Mouse (Mus musculus) kidney, postnatal 0 days (tissue): ENCODE results near the gene Fstl3. TPM values are rescaled to one million over a fixed set of nuclear protein-coding genes. Genes with fewer than 3 reads are reported as not detected.

Experiments
- ATAC-seq: fragments of 200-750 bp; cut with Nextera tagmentation; replicated peaks from 2 replicates; pipeline ENCODE4 v1.8.0; 2017; ENCODE audit warnings: low read depth, moderate number of reproducible peaks, moderate TSS enrichment, moderate library complexity; ENCODE audit not compliant: low FRiP score
- DNase-seq: peaks from one replicate; pipeline ENCODE4 v3.0.0-alpha.2; 2016; ENCODE audit warnings: low spot score
- H3K27ac ChIP-seq: fragments of 300-500 bp; sonication (generic); 2 replicates; pipeline ENCODE4 v1.5.1; 2014; ENCODE audit warnings: mild to moderate bottlenecking
- H3K27me3 ChIP-seq: fragments of 300-500 bp; sonication (generic); 2 replicates; pipeline ENCODE4 v1.6.1; 2014; ENCODE audit warnings: low read length, mixed read lengths; ENCODE audit not compliant: insufficient read depth
- H3K36me3 ChIP-seq: fragments of 300-500 bp; sonication (generic); 2 replicates; pipeline ENCODE4 v1.6.1; 2014; ENCODE audit warnings: low read length, mixed read lengths; ENCODE audit not compliant: insufficient read depth
- H3K4me1 ChIP-seq: fragments of 300-500 bp; sonication (generic); replicated peaks from 2 replicates; pipeline ENCODE4 v1.6.1; 2014; ENCODE audit warnings: antibody characterized with exemption, low read length, mixed read lengths; ENCODE audit not compliant: insufficient read depth
- H3K4me2 ChIP-seq: fragments of 300-500 bp; sonication (generic); 2 replicates; pipeline ENCODE4 v1.6.1; 2014; ENCODE audit warnings: mild to moderate bottlenecking, low read length, moderate library complexity, mixed read lengths
- H3K4me3 ChIP-seq: fragments of 300-500 bp; sonication (generic); replicated peaks from 2 replicates; pipeline ENCODE4 v1.5.1; 2014; ENCODE audit warnings: low read depth, low read length
- H3K9ac ChIP-seq: fragments of 300-500 bp; sonication (generic); 2 replicates; pipeline ENCODE4 v1.6.1; 2014; ENCODE audit warnings: low read depth, low read length
- H3K9me3 ChIP-seq: fragments of 300-500 bp; sonication (generic); replicated peaks from 2 replicates; pipeline ENCODE4 v1.6.1; 2016; ENCODE audit warnings: low read length, inconsistent platforms, mixed read lengths
- CTCF ChIP-seq: IDR thresholded peaks from 2 replicates; pipeline ENCODE4 v1.5.1; 2016; ENCODE audit warnings: antibody characterized with exemption, low read depth, mild to moderate bottlenecking, moderate library complexity
- WGBS: fragments of 180-500 bp; shearing (Covaris S2); extraction: QIAGEN DNeasy Blood & Tissue Kit; methylation state at CpG from one replicate; pipeline ENCODE4 v1.1.7; 2014; 5-methylcytosine and 5-hydroxymethylcytosine counted together
- polyA plus RNA-seq: library from polyadenylated mRNA; unstranded; fragments of >200 nt; fragmentation: Nextera tagmentation; extraction: Ambion mirVana; gene quantifications from 2 replicates; pipeline ENCODE4 v1.2.1, GENCODE M21; 2015

Gene Fstl3
- polyA plus RNA-seq, 1 experiment from 2014 or later: 32.9 TPM

DNA sequence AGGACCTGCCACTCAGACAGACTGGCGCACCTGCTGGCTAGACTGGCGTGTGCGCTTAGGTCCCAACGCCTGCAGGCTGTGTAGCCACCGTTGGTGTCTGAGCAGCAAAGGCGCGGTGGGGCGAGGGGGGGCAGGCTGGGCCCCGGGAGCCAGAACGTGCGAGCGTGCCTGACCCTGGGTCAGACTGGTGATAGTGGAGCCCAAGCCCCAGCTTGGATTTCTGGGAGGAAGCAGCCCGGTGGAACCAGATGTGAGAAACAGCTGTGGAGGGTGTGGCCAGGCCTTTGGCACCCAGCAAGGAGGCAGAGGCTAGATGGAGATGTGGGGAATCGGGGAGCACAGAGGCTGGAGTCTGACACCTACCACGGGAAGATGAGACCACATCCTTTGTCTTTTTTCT is 20.3 kb downstream of the Fstl3 start:
- 38% methylated on average over 15 of the region's 15 CpGs for WGBS
- no peak for TF ChIP-seq CTCF
- Histone ChIP-seq H3K4me3 (no peak overlapping the region), H3K9ac (no peak overlapping the region), H3K36me3 (peaks cover 3% of the 10 kb centered on the region; the same call in 1 of the 2 replicates), H3K4me2 (peak overlapping the region; percentile 13; the same call in 1 of the 2 replicates), H3K27me3 (no peaks in the 10 kb centered on the region), H3K4me1 (peaks cover 28% of the 10 kb centered on the region), H3K9me3 (no peaks in the 10 kb centered on the region), H3K27ac (no peak overlapping the region)
- no peak for ATAC-seq
- no peak for DNase-seq

DNA sequence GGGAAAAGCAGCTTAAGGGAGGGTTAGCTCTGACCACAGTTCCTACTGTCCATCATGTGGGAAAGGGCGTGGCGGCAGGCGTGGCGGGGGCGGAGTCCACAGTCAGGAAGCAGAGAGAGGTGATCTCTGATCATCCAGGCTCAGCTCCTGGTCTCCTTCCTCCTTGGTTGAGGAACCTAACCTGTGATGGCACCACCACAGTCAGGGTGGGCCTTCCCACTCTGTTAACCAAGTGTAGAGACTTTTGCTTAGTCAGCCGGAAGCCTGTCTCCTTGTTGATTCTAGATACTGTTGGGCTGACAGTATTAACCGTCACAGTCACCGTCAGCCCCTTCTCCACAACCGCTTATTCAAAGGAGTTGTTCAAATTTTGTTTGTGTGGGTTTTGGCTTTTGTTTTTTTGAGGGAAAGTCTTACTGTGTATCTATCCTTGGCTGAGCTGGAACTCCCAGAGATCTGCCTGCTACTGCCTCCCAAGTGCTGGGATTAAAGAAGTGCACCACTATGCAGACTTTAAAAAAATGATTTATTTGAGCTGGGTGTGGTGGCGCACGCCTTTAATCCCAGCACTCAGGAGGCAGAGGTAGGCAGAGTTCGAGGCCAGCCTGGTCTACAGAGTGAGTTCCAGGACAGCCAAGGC is 21.3 kb downstream of the Fstl3 start:
- Histone ChIP-seq H3K4me2 (no peak overlapping the region), H3K9ac (no peak overlapping the region), H3K4me3 (no peak overlapping the region), H3K4me1 (peaks cover 32% of the 10 kb centered on the region), H3K9me3 (no peaks in the 10 kb centered on the region), H3K27ac (no peak overlapping the region), H3K36me3 (peaks cover 3% of the 10 kb centered on the region; the same call in 1 of the 2 replicates), H3K27me3 (no peaks in the 10 kb centered on the region)
- DNase-seq (no peak), ATAC-seq (no peak)
- WGBS: 77% methylated on average over 12 of the region's 12 CpGs
- no peak for TF ChIP-seq CTCF

DNA sequence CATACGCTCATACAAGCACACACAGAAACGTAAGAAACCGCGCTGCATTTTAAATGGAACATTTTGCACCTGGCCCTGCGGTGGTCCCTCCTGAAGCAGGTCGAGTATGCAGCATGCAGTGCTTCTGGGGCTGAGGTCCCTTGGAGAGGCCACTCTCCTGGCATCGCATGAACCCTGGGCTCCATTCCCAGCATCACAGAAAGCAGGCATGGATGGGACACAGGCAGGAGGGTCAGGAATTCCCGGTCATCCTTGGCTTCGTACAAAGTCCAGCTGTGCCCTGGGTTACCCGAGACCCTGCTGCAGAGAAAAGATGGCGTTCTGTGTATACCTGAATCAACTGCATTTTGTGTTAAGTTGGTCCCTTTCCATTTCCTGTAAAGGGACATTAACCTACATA is 23.4 kb downstream of the Fstl3 start:
- no peaks in the 10 kb centered on the region for H3K9me3 ChIP-seq
- H3K4me1 ChIP-seq: peaks cover 36% of the 10 kb centered on the region
- peaks cover 3% of the 10 kb centered on the region; the same call in 1 of the 2 replicates for H3K36me3 ChIP-seq
- ATAC-seq (no peak), DNase-seq (no peak)
- no peak for TF ChIP-seq CTCF
- H3K4me3 ChIP-seq: no peak overlapping the region
- H3K4me2 ChIP-seq: no peak overlapping the region
- no peak overlapping the region for H3K27ac ChIP-seq
- no peaks in the 10 kb centered on the region for H3K27me3 ChIP-seq
- WGBS: 67% methylated on average over 11 of the region's 11 CpGs
- no peak overlapping the region for H3K9ac ChIP-seq

DNA sequence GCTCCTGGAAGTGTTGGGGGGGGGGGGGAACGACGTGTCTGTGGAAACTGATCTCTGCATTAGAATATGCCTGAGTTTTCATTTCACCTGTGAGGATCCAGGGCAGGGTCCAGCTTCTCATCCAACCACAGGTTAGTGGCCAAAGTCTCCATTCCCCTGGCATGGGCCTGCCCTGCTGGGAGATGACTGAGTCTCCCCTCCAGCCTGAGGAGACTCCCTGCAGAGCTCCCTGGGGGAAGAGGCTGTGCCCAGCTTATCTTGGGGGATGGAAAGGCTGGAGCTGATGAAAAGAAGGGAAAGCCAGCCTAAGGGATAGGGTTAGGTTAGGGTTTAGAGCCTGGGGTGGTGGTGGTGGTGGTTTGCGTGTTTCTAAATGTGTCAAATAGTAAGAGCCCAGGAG is 24.8 kb downstream of the Fstl3 start:
- ATAC-seq (peak; percentile 43), DNase-seq (no peak)
- Histone ChIP-seq H3K4me3 (no peak overlapping the region), H3K4me1 (peaks cover 44% of the 10 kb centered on the region), H3K9me3 (no peaks in the 10 kb centered on the region), H3K27ac (peak overlapping the region; percentile 86), H3K27me3 (no peaks in the 10 kb centered on the region), H3K9ac (no peak overlapping the region; the same call in 1 of the 2 replicates), H3K36me3 (peaks cover 3% of the 10 kb centered on the region; the same call in 1 of the 2 replicates), H3K4me2 (peak overlapping the region; percentile 31)
- 30% methylated on average over 3 of the region's 3 CpGs for WGBS
- TF ChIP-seq CTCF: no peak

DNA sequence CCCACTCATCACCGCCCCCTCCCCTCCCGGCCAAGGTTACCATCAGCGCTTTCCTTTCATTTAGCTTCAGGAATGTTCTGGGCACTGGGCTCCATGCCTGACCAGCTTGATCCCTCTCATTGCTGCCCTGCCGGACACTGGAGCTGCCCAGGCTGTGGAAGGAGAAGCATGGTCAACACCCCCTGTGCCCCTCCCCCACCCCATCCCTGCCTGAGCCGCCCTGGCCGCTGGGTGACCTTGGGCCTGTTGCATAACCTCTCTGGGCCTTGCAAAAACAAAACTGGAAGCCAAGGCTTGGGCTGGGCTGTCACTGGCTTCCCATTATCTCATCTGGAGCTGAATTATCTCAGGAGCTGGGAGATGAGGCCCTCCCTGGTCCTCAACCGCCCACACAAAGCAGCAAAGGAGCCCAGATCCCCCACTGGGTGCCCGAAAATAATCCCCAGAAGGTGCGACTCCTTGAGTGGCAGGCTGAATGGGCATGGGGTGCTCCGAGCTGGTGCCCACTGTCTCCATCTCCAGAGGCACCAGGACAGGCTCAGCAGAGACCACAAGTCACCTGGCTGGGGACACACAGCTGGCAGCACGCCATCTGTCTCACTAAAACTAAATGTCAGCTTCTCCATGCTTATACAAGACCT is 25.4 kb downstream of the Fstl3 start:
- Histone ChIP-seq H3K9me3 (no peaks in the 10 kb centered on the region), H3K4me3 (no peak overlapping the region), H3K27me3 (no peaks in the 10 kb centered on the region), H3K27ac (peak overlapping the region; percentile 86), H3K4me2 (peak overlapping the region; percentile 31), H3K9ac (peak overlapping the region; percentile 49; the same call in 1 of the 2 replicates), H3K4me1 (peaks cover 48% of the 10 kb centered on the region), H3K36me3 (peaks cover 3% of the 10 kb centered on the region; the same call in 1 of the 2 replicates)
- DNase-seq: peak; percentile 82
- peak; percentile 84 for ATAC-seq
- WGBS: 27% methylated on average over 10 of the region's 11 CpGs
- no peak for TF ChIP-seq CTCF

DNA sequence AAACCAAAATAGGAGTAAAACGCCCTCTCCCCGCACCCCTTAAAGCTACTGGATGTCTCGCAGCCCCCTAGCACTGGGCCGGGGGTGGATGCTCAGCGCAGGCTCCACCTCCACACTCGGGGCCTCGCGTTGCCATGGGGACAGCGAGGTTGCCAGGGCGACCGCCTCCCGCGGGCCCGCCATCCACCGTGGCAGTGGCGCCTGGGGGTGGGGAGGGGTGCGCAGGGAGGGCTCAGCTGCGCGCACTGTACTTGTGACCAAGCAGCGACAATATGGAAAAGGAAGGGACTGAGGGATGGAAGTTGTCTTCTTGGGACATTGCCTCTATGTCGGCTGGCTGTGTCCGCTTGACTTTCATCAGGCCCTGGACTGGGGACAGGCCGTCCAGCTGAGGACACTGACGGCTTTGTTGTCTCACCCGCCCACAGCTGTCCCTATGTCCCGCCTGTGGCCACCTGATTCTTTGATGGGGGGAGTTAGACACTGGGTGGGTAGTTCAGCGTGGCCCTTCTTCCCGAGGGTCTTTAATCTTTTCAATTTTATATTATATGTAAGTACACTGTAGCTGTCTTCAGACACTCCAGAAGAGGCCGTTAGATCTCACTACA is 26.7 kb downstream of the Fstl3 start:
- H3K9me3 ChIP-seq: no peaks in the 10 kb centered on the region
- DNase-seq (peak; percentile 35), ATAC-seq (no peak)
- peak overlapping the region; percentile 15; the same call in 1 of the 2 replicates for H3K4me2 ChIP-seq
- no peak overlapping the region for H3K4me3 ChIP-seq
- H3K9ac ChIP-seq: 0 out of 2 replicates have a peak overlapping the region, but pooled peaks have one; percentile 27
- 12% methylated on average over 29 of the region's 29 CpGs for WGBS
- H3K27me3 ChIP-seq: no peaks in the 10 kb centered on the region
- peaks cover 9% of the 10 kb centered on the region; the same call in 1 of the 2 replicates for H3K36me3 ChIP-seq
- peaks cover 48% of the 10 kb centered on the region for H3K4me1 ChIP-seq
- no peak for TF ChIP-seq CTCF
- H3K27ac ChIP-seq: no peak overlapping the region
